Mouse (Mus musculus) liver, embryonic 14.5 days (tissue): ENCODE measurements around the gene Utrn.

Source experiments
- CTCF ChIP-seq: IDR thresholded peaks from 2 replicates; pipeline ENCODE4 v1.5.1; 2016; ENCODE audit warnings: antibody characterized with exemption, low read depth, control low read depth
- EP300 ChIP-seq: IDR thresholded peaks from 2 replicates; pipeline ENCODE4 v1.6.1; 2016; ENCODE audit warnings: antibody characterized with exemption, low read depth

GRCm38 (mm10) chr10:12826760-12827281 lies 42.3 kb downstream of the Utrn start:
- TF ChIP-seq CTCF (no peak), EP300 (no peak)
